Mouse (Mus musculus) heart, postnatal 0 days (tissue): Measurements from ENCODE around the gene Krtap11-1.

Source experiments
- CTCF ChIP-seq: IDR thresholded peaks from 2 replicates; pipeline ENCODE4 v1.5.1; 2016; ENCODE audit warnings: antibody characterized with exemption, control low read depth, low read depth
- EP300 ChIP-seq: IDR thresholded peaks from 2 replicates; pipeline ENCODE4 v1.6.1; 2016; ENCODE audit warnings: antibody characterized with exemption, low read depth

DNA sequence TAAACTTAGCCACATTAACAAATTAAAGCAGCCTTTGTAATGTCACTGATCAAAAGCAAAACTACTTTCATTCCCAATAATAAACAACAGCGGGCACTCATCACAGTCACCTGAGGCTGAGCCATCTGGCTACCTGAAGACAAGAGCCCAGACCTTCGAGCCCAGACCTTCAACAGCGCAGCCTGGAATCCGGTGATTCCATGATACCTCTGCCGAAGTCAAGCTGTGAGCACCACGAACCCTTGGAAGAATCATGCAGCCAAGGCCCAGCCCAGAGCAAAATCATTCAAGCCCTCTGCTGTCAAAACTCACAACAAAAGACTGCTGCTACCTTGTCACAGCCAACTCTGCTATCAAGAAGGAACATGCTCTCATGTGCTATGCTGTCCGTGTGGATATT lies 47.2 kb upstream of the Krtap11-1 start:
- TF ChIP-seq EP300, result no peak
- no peak for TF ChIP-seq CTCF
